Mouse (Mus musculus) CH12.LX (cell line): ENCODE measurements around the gene Ica1.

ENCODE experiments used
- CTCF ChIP-seq, 2 experiments: IDR thresholded peaks in 1 of 2; conservative IDR thresholded peaks in 1 of 2; 2 replicates each; pipeline ENCODE4 v1.5.1; 2011 to 2012; ENCODE audit warnings: low read depth in 2 of 2, low read length in 2 of 2, improper control_type of control experiment in 1 of 2, inconsistent platforms in 1 of 2, mild to moderate bottlenecking in 1 of 2, moderate library complexity in 1 of 2
- GABPA ChIP-seq: IDR thresholded peaks from 2 replicates; pipeline ENCODE4 v1.6.1; 2012; ENCODE audit warnings: low read depth, low read length, improper control_type of control experiment, inconsistent platforms; ENCODE audit not compliant: insufficient replicate concordance
- HCFC1 ChIP-seq: IDR thresholded peaks from 2 replicates; pipeline ENCODE4 v1.6.1; 2012; ENCODE audit warnings: low read depth, mild to moderate bottlenecking, inconsistent platforms, low read length, improper control_type of control experiment
- MXI1 ChIP-seq: IDR thresholded peaks from 2 replicates; pipeline ENCODE4 v1.6.1; 2011; ENCODE audit warnings: mild to moderate bottlenecking, low read depth, low read length, improper control_type of control experiment
- POLR2A ChIP-seq: IDR thresholded peaks from 2 replicates; pipeline ENCODE4 v1.6.1; 2011; ENCODE audit warnings: low read depth, mild to moderate bottlenecking, improper control_type of control experiment, low read length
- POLR2AphosphoS2 ChIP-seq: IDR thresholded peaks from 2 replicates; pipeline ENCODE4 v1.6.1; 2011; ENCODE audit warnings: low read depth, low read length, improper control_type of control experiment
- RCOR1 ChIP-seq: conservative IDR thresholded peaks from 2 replicates; pipeline ENCODE4 v1.6.1; 2012; ENCODE audit warnings: low read depth, mild to moderate bottlenecking, inconsistent platforms, low read length, improper control_type of control experiment
- ZMIZ1 ChIP-seq: IDR thresholded peaks from 2 replicates; pipeline ENCODE4 v1.6.1; 2012; ENCODE audit warnings: low read depth, mild to moderate bottlenecking, inconsistent platforms, low read length, improper control_type of control experiment

DNA sequence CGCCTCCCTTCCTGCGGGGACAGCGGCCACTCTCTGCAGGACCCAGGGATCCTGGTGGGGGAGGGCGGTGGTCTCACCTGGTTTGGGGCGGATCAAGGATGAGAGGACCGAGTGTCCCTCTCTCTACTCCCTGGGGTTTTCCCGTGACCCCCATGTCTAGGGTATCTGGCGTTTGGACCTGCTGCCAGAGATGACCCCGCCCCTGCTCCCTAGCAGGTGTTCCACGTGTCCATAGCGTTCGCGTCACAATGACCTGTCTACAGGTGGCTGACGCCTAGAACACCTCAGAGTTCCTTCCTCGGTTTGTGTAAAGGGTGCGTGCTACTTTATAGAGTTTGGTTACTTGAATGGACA, at the start of gene Ica1:
- TF ChIP-seq HCFC1, result no peak
- no peak for TF ChIP-seq CTCF (conservative IDR thresholded peaks at IDR 0.05 in 1 of 2, IDR thresholded peaks at IDR 0.05 in 1 of 2; ENCODE audit: low read depth in 2 of 2, low read length in 2 of 2)
- no peak for TF ChIP-seq ZMIZ1
- no peak for TF ChIP-seq POLR2AphosphoS2
- TF ChIP-seq MXI1, result no peak
- no peak for TF ChIP-seq RCOR1
- TF ChIP-seq GABPA, result no peak
- no peak for TF ChIP-seq POLR2A
